Mouse (Mus musculus) thymus, adult 18-20 months (tissue): ENCODE measurements at regions not wholly inside any gene's neighbourhood (a gene's known extent, or its start where the extent isn't known, plus 50 kb on each side); places are given as distances from the start of the nearest gene placed in this dataset.

ENCODE experiments used
- DNase-seq, 2 experiments: peaks; one replicate each; pipeline ENCODE4 v3.0.0; 2022; ENCODE audit warnings: mixed read lengths in 2 of 2

GRCm38 (mm10) chr9:96419151-96419550 is 54.9 kb upstream of the Atp1b3 start:
- DNase-seq, result no peak

- peak; percentile 26 to 57 for DNase-seq
Observed at GRCm38 (mm10) chr9:96415873-96416570, 51.8 kb upstream of the Atp1b3 start.
